ENCODE assay signal across 18 mouse cellular contexts in the genomic region with DNA sequence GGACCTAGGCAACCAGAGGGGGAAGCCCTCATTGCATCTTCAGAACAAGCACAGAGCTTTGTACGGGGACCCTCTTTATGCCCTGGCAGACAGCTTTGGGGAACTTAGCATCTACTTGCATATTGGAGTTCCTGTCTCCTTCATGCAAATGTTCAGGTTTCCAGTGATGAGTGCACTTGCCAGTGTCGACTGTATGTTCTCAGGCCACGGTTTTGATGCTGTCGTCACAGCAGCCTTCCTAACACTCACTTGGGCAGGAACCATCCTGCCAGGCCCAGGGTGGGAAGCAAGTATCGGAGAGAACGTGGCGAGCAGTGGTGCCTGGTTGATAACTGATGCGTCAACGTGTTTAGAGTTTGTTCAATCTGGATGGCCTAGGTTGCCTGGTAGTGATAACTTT.
"Had no signal": no experiment of that assay in that cellular context is flagged by ENCODE, and none has a peak within 500 bp of the region (broad histone marks: within the 10 kb centered on the region; RNA-seq: fewer than 3 reads in every experiment).

No protein-coding gene starts in this region.

- H3K9me3 ChIP-seq: heart, embryonic 12.5 days; hindbrain, embryonic 10.5 days; hindbrain, embryonic 12.5 days; intestine, embryonic 15.5 days; limb, embryonic 10.5 days; limb, embryonic 12.5 days had no signal

- H3K27me3 ChIP-seq: heart, embryonic 12.5 days; hindbrain, embryonic 12.5 days; intestine, embryonic 15.5 days; limb, embryonic 12.5 days had no signal

- H3K27ac ChIP-seq: heart, adult 2 months; hindbrain, embryonic 10.5 days; hindbrain, embryonic 12.5 days; hindbrain, embryonic 14.5 days; intestine, embryonic 15.5 days; left cerebral cortex, adult 2 months; limb, embryonic 10.5 days; limb, embryonic 12.5 days; liver, embryonic 14.5 days had no signal

- DNase-seq: gastrocnemius, postnatal 25 days; heart, adult 2 months; heart, postnatal 10 days; heart, postnatal 4 days; kidney, postnatal 4 days; liver had no signal

- ATAC-seq: hindbrain, embryonic 16.5 days; inflammation-experienced regulatory T-cells, adult 6 months; intestine, embryonic 15.5 days; intestine, postnatal 0 days had no signal

- H3K4me3 ChIP-seq: heart, adult 2 months; heart, embryonic 12.5 days; hindbrain, embryonic 10.5 days; hindbrain, embryonic 12.5 days; intestine, embryonic 15.5 days; left cerebral cortex, adult 2 months; limb, embryonic 10.5 days; limb, embryonic 12.5 days had no signal
